Mouse (Mus musculus) C2C12 (cell line): Measurements from ENCODE around the gene Trpm2. TPM values are rescaled to one million over a fixed set of nuclear protein-coding genes. Genes with fewer than 3 reads are reported as not detected.
"Not testable (repeated sequence)": the region's sequence is repeated elsewhere in the genome, so short reads cannot be mapped to it uniquely, and the experiment has no call there.

Experiments
- H3K27me3 ChIP-seq: one replicate; pipeline ENCODE4 v1.6.1; 2011; ENCODE audit not compliant: control insufficient read depth, insufficient read depth, insufficient read length
- H3K36me3 ChIP-seq: one replicate; pipeline ENCODE4 v1.6.1; 2011; ENCODE audit not compliant: control insufficient read depth, insufficient read depth
- H3K4me3 ChIP-seq: one replicate; pipeline ENCODE4 v1.5.1; 2011; ENCODE audit warnings: mild to moderate bottlenecking, control low read depth; ENCODE audit not compliant: poor library complexity, insufficient read depth, severe bottlenecking
- H3K79me2 ChIP-seq: one replicate; pipeline ENCODE4 v1.6.1; 2011; ENCODE audit not compliant: control insufficient read depth, insufficient read depth
- H3K79me3 ChIP-seq: one replicate; pipeline ENCODE4 v1.6.1; 2011; ENCODE audit warnings: low read depth, control low read depth
- H3ac ChIP-seq: one replicate; pipeline ENCODE3; 2011; ENCODE audit warnings: low read depth; ENCODE audit not compliant: control insufficient read depth, insufficient read length
- CEBPB ChIP-seq: IDR thresholded peaks from one replicate; pipeline ENCODE4 v1.6.1; 2011; ENCODE audit warnings: low read depth, mild to moderate bottlenecking, control low read depth, moderate library complexity
- CTCF ChIP-seq: IDR thresholded peaks from one replicate; pipeline ENCODE4 v1.5.1; 2011; ENCODE audit not compliant: control insufficient read depth, insufficient read depth, insufficient read length
- FOSL1 ChIP-seq: IDR thresholded peaks from one replicate; pipeline ENCODE4 v1.8.0; 2011; ENCODE audit warnings: mild to moderate bottlenecking, low read length; ENCODE audit not compliant: poor library complexity, insufficient read depth, severe bottlenecking
- MAX ChIP-seq: IDR thresholded peaks from one replicate; pipeline ENCODE4 v1.6.1; 2011; ENCODE audit warnings: mild to moderate bottlenecking, control low read depth
- MYOD1 ChIP-seq: IDR thresholded peaks from one replicate; pipeline ENCODE4 v1.6.1; 2011; ENCODE audit warnings: low read depth; ENCODE audit not compliant: control insufficient read depth, insufficient read length
- MYOG ChIP-seq: IDR thresholded peaks from one replicate; pipeline ENCODE4 v1.6.1; 2011; ENCODE audit not compliant: control insufficient read depth, insufficient read length; ENCODE audit errors: extremely low read depth
- USF1 ChIP-seq: IDR thresholded peaks from one replicate; pipeline ENCODE4 v1.6.1; 2011; ENCODE audit warnings: low read depth, mild to moderate bottlenecking, control low read depth, moderate library complexity
- polyA plus RNA-seq: library from polyadenylated mRNA; unstranded; fragments of >200 nt; fragmentation: generic; extraction: Trizol; gene quantifications from one replicate; pipeline ENCODE4 v1.2.1, GENCODE M21; 2012; ENCODE audit warnings: missing spikeins

Gene Trpm2
- polyA plus RNA-seq, 1 experiment: 0.02 TPM

- H3K79me2 ChIP-seq: peaks cover 13% of the 10 kb centered on the region
- H3K36me3 ChIP-seq: no peaks in the 10 kb centered on the region
- no peak for TF ChIP-seq MAX
- no peak for TF ChIP-seq MYOD1
- TF ChIP-seq CTCF: no peak
- TF ChIP-seq MYOG: no peak
- no peak for TF ChIP-seq USF1
- no peak for TF ChIP-seq FOSL1
- TF ChIP-seq CEBPB: no peak
- H3K4me3 ChIP-seq: no peak overlapping the region
- H3K79me3 ChIP-seq: peaks cover 4% of the 10 kb centered on the region
- no peak overlapping the region for H3ac ChIP-seq
- peaks cover 13% of the 10 kb centered on the region for H3K27me3 ChIP-seq
These were observed 42.5 kb upstream of the Trpm2 start for GRCm38 (mm10) chr10:78012661-78013495.

GRCm38 (mm10) chr10:78011116-78011515, 40.8 kb upstream of the Trpm2 start:
- H3K79me2 ChIP-seq: peaks cover 30% of the 10 kb centered on the region
- not testable (repeated sequence) for H3K4me3 ChIP-seq

GRCm38 (mm10) chr10:78010335-78010734, 40.0 kb upstream of the Trpm2 start:
- Histone ChIP-seq H3K4me3 (peak overlapping the region; percentile 14), H3ac (peak overlapping the region; percentile 35), H3K79me3 (peaks cover 8% of the 10 kb centered on the region), H3K27me3 (no peaks in the 10 kb centered on the region), H3K36me3 (no peaks in the 10 kb centered on the region), H3K79me2 (peaks cover 37% of the 10 kb centered on the region)
- TF ChIP-seq CEBPB (no peak), FOSL1 (no peak)

More at GRCm38 (mm10) chr10:78011116-78011515, 40.8 kb upstream of the Trpm2 start:
- H3K27me3 ChIP-seq, H3K36me3 ChIP-seq, H3K79me3 ChIP-seq, H3ac ChIP-seq: not testable (repeated sequence)

GRCm38 (mm10) chr10:78009945-78010293, 39.6 kb upstream of the Trpm2 start, which contains the start of gene Pfkl:
Gene Pfkl (minus strand): TSS chr10:78010083.
- no peak for TF ChIP-seq MYOG
- TF ChIP-seq MAX: no peak
- no peak for TF ChIP-seq FOSL1
- TF ChIP-seq USF1: no peak
- no peak for TF ChIP-seq MYOD1
- no peak for TF ChIP-seq CTCF
- H3K4me3 ChIP-seq: peak within 1 kb of the TSS; percentile 91
- H3K27me3 ChIP-seq: no peaks in the 10 kb centered on the region
- H3K79me3 ChIP-seq: peaks cover 8% of the 10 kb centered on the region
- no peaks in the 10 kb centered on the region for H3K36me3 ChIP-seq
- peak within 1 kb of the TSS; percentile 89 for H3ac ChIP-seq
- peaks cover 37% of the 10 kb centered on the region for H3K79me2 ChIP-seq

GRCm38 (mm10) chr10:78009184-78009944, 39.0 kb upstream of the Trpm2 start:
- Histone ChIP-seq H3K79me2 (peaks cover 37% of the 10 kb centered on the region), H3ac (peak overlapping the region; percentile 89), H3K4me3 (peak overlapping the region; percentile 91), H3K27me3 (no peaks in the 10 kb centered on the region), H3K36me3 (no peaks in the 10 kb centered on the region), H3K79me3 (peaks cover 8% of the 10 kb centered on the region)
- no peak for TF ChIP-seq MYOG
- TF ChIP-seq MAX: peak; percentile 89

GRCm38 (mm10) chr10:78008169-78008568, 37.8 kb upstream of the Trpm2 start:
- H3K79me2 ChIP-seq: peaks cover 37% of the 10 kb centered on the region
- no peak overlapping the region for H3K4me3 ChIP-seq
- peak overlapping the region; percentile 16 for H3ac ChIP-seq
- peaks cover 8% of the 10 kb centered on the region for H3K79me3 ChIP-seq
- H3K27me3 ChIP-seq: no peaks in the 10 kb centered on the region
- TF ChIP-seq CTCF: no peak
- TF ChIP-seq MYOD1: no peak
- TF ChIP-seq MAX: no peak
- no peak for TF ChIP-seq MYOG
- no peak for TF ChIP-seq USF1
- TF ChIP-seq FOSL1: no peak
- no peak for TF ChIP-seq CEBPB
- H3K36me3 ChIP-seq: no peaks in the 10 kb centered on the region
